Mouse (Mus musculus) intestine, embryonic 16.5 days (tissue): ENCODE data around the gene Ankrd54. TPM values are rescaled to one million over a fixed set of nuclear protein-coding genes. Genes with fewer than 3 reads are reported as not detected.
A peak's percentile ranks its signal among the peaks of the same experiment; 100 is the strongest.
"Not testable (repeated sequence)": the region's sequence is repeated elsewhere in the genome, so short reads cannot be mapped to it uniquely, and the experiment has no call there.

Experiments
- ATAC-seq: fragments of 200-750 bp; cut with Nextera tagmentation; 2 replicates; pipeline ENCODE4 v1.8.0; 2017; ENCODE audit warnings: moderate TSS enrichment, moderate library complexity
- H3K27ac ChIP-seq: fragments of 300-500 bp; sonication (generic); 2 replicates; pipeline ENCODE4 v1.5.1; 2014; ENCODE audit warnings: mild to moderate bottlenecking, low read length
- H3K27me3 ChIP-seq: fragments of 300-500 bp; sonication (generic); replicated peaks from 2 replicates; pipeline ENCODE4 v1.6.1; 2014; ENCODE audit warnings: low read length, control low read depth, mixed read lengths; ENCODE audit not compliant: control insufficient read depth, insufficient read depth
- H3K36me3 ChIP-seq: fragments of 300-500 bp; sonication (generic); 2 replicates; pipeline ENCODE4 v1.6.1; 2014; ENCODE audit warnings: low read length, control low read depth; ENCODE audit not compliant: control insufficient read depth, insufficient read depth
- H3K4me1 ChIP-seq: fragments of 300-500 bp; sonication (generic); 2 replicates; pipeline ENCODE4 v1.6.1; 2014; ENCODE audit warnings: low read length, control low read depth, mixed read lengths; ENCODE audit not compliant: control insufficient read depth, insufficient read depth
- H3K4me2 ChIP-seq: fragments of 300-500 bp; sonication (generic); 2 replicates; pipeline ENCODE4 v1.6.1; 2014; ENCODE audit warnings: low read depth, low read length, control low read depth
- H3K4me3 ChIP-seq: fragments of 300-500 bp; sonication (generic); 2 replicates; pipeline ENCODE4 v1.5.1; 2014; ENCODE audit warnings: mild to moderate bottlenecking, low read length
- H3K9ac ChIP-seq: fragments of 300-500 bp; sonication (generic); 2 replicates; pipeline ENCODE4 v1.6.1; 2014; ENCODE audit warnings: low read depth, low read length
- H3K9me3 ChIP-seq: fragments of 300-500 bp; sonication (generic); 2 replicates; pipeline ENCODE4 v1.6.1; 2016; ENCODE audit warnings: low read length, control low read depth; ENCODE audit not compliant: control insufficient read depth
- WGBS: fragments of 180-500 bp; shearing (Covaris S2); extraction: QIAGEN DNeasy Blood & Tissue Kit; methylation state at CpG from one replicate; pipeline ENCODE4 v1.1.7; 2014; 5-methylcytosine and 5-hydroxymethylcytosine counted together
- polyA plus RNA-seq: library from polyadenylated mRNA; unstranded; fragments of >200 nt; fragmentation: Nextera tagmentation; extraction: Ambion mirVana; gene quantifications from 2 replicates; pipeline ENCODE4 v1.2.1, GENCODE M21; 2015

The Ankrd54 gene
- polyA plus RNA-seq, 1 experiment from 2014 or later = 56.4 TPM

- H3K9ac ChIP-seq = no peak overlapping the region
- peaks cover 15% of the 10 kb centered on the region for H3K27me3 ChIP-seq
- WGBS = 20% methylated on average over 7 of the region's 7 CpGs
- H3K4me1 ChIP-seq = peaks cover 35% of the 10 kb centered on the region
- peaks cover 8% of the 10 kb centered on the region; the same call in 1 of the 2 replicates for H3K36me3 ChIP-seq
- H3K9me3 ChIP-seq = no peaks in the 10 kb centered on the region
- ATAC-seq = peak; percentile 70
- H3K27ac ChIP-seq = peak overlapping the region; percentile 26
- H3K4me3 ChIP-seq = no peak overlapping the region
- H3K4me2 ChIP-seq = no peak overlapping the region
Measured at GRCm38 (mm10) chr15:79038853-79039252, 23.8 kb downstream of the Ankrd54 start.

GRCm38 (mm10) chr15:79038331-79038730 lies 24.4 kb downstream of the Ankrd54 start:
- Histone ChIP-seq H3K36me3 (peaks cover 8% of the 10 kb centered on the region; the same call in 1 of the 2 replicates), H3K4me1 (peaks cover 33% of the 10 kb centered on the region), H3K9me3 (no peaks in the 10 kb centered on the region), H3K4me3 (no peak overlapping the region), H3K9ac (no peak overlapping the region), H3K4me2 (no peak overlapping the region), H3K27ac (peak overlapping the region; percentile 26), H3K27me3 (peaks cover 12% of the 10 kb centered on the region)
- no peak for ATAC-seq
- 68% methylated on average over 10 of the region's 10 CpGs for WGBS

- Histone ChIP-seq H3K9me3 (no peaks in the 10 kb centered on the region), H3K4me2 (no peak overlapping the region), H3K4me1 (peaks cover 30% of the 10 kb centered on the region), H3K36me3 (peaks cover 8% of the 10 kb centered on the region; the same call in 1 of the 2 replicates), H3K4me3 (no peak overlapping the region), H3K9ac (0 out of 2 replicates have a peak overlapping the region, but pooled peaks have one; percentile 14), H3K27ac (peak overlapping the region; percentile 26), H3K27me3 (peaks cover 12% of the 10 kb centered on the region)
- WGBS = 8% methylated on average over 14 of the region's 14 CpGs
- ATAC-seq = peak; percentile 71
Measured at GRCm38 (mm10) chr15:79037913-79038328, 24.8 kb downstream of the Ankrd54 start.

- peak overlapping the region; percentile 32 for H3K4me2 ChIP-seq
- H3K4me3 ChIP-seq = peak overlapping the region; percentile 16; the same call in 1 of the 2 replicates
- H3K9me3 ChIP-seq, H3K27ac ChIP-seq, H3K36me3 ChIP-seq, ATAC-seq, H3K27me3 ChIP-seq, H3K9ac ChIP-seq: not testable (repeated sequence)
- H3K4me1 ChIP-seq = peaks cover 19% of the 10 kb centered on the region
- 85% methylated on average over 5 of the region's 5 CpGs for WGBS
Measured at GRCm38 (mm10) chr15:79031908-79032307, 30.8 kb downstream of the Ankrd54 start.

GRCm38 (mm10) chr15:79030551-79031435 lies 31.9 kb downstream of the Ankrd54 start:
- H3K36me3 ChIP-seq = peaks cover 5% of the 10 kb centered on the region; the same call in 1 of the 2 replicates
- peak overlapping the region; percentile 93 for H3K27ac ChIP-seq
- no peaks in the 10 kb centered on the region for H3K27me3 ChIP-seq
- peak overlapping the region; percentile 100 for H3K9ac ChIP-seq
- ATAC-seq = peak; percentile 87
- H3K9me3 ChIP-seq = no peaks in the 10 kb centered on the region
- H3K4me1 ChIP-seq = peaks cover 24% of the 10 kb centered on the region
- H3K4me2 ChIP-seq = peak overlapping the region; percentile 96
- H3K4me3 ChIP-seq = peak overlapping the region; percentile 69
- under 1% methylated on average over 52 of the region's 52 CpGs for WGBS

GRCm38 (mm10) chr15:79029519-79030241 lies 33.0 kb downstream of the Ankrd54 start:
- Histone ChIP-seq H3K27ac (peak overlapping the region; percentile 87), H3K9me3 (no peaks in the 10 kb centered on the region), H3K4me2 (peak overlapping the region; percentile 96), H3K36me3 (no peaks in the 10 kb centered on the region), H3K9ac (peak overlapping the region; percentile 100), H3K27me3 (no peaks in the 10 kb centered on the region), H3K4me3 (peak overlapping the region; percentile 69), H3K4me1 (peaks cover 32% of the 10 kb centered on the region)
- WGBS = 4% methylated on average over 11 of the region's 11 CpGs
- ATAC-seq = no peak

GRCm38 (mm10) chr15:79028823-79029484 lies 33.7 kb downstream of the Ankrd54 start:
- Histone ChIP-seq H3K4me2 (peak overlapping the region; percentile 96), H3K9me3 (no peaks in the 10 kb centered on the region), H3K27me3 (no peaks in the 10 kb centered on the region), H3K4me3 (peak overlapping the region; percentile 69), H3K27ac (peak overlapping the region; percentile 98), H3K36me3 (no peaks in the 10 kb centered on the region), H3K9ac (peak overlapping the region; percentile 100), H3K4me1 (peaks cover 32% of the 10 kb centered on the region)
- 14% methylated on average over 16 of the region's 16 CpGs for WGBS
- ATAC-seq = no peak

- Histone ChIP-seq H3K27me3 (no peaks in the 10 kb centered on the region), H3K4me2 (peak within 1 kb of the TSS; percentile 96), H3K9me3 (no peaks in the 10 kb centered on the region), H3K36me3 (no peaks in the 10 kb centered on the region), H3K4me1 (peaks cover 35% of the 10 kb centered on the region), H3K9ac (peak within 1 kb of the TSS; percentile 100), H3K4me3 (peak within 1 kb of the TSS; percentile 69), H3K27ac (peak within 1 kb of the TSS; percentile 98)
- WGBS = under 1% methylated on average over 52 of the region's 58 CpGs
- ATAC-seq = peak; percentile 62
Measured at GRCm38 (mm10) chr15:79028237-79028738, 34.4 kb downstream of the Ankrd54 start, which contains the start of gene H1f0. Gene H1f0 (plus strand): TSS chr15:79028450.
